Mouse (Mus musculus): Measurements from ENCODE around the gene Elmo1. TPM values are rescaled to one million over a fixed set of nuclear protein-coding genes. Genes with fewer than 3 reads are reported as not detected.
A peak's percentile ranks its signal among the peaks of the same experiment; 100 is the strongest.

Gene Elmo1
- polyA plus RNA-seq, 1 experiment, result 16.1 TPM

DNA sequence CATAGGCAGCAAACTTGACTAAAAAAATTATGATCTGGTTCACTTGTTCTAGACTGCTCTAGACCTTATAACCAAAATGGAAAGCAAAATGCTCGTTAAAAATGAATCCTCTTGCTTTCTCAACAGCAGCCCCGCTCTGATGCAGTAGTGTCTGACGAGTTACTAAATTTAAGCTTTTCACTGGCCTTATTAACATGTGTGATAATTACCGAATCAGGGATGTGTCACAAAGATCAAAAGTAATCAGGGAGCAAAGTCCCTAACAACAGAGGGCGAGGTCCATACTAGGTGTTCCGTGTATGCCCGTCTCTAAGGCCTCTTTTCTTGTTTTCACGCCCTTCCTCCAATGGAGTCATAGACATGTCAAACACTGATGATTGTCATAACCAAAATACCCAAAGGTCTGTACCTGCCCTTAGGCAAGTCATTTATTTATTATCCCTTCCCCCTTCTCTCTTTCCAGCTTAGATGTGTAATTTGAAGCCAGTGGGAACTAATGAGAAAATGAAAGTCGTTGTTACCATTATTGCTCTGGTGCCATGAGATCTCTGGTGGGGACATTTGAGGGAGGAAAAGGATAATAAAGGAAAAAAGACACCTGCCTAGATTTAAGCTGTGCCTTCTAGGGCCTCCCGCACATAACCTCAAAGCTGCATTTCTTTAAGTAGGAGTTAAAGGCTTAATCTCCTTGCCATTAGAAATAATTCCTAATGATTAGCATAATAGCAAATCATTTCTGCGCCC, 316.2 kb downstream of the Elmo1 start:
- Histone ChIP-seq H3K36me3 (ENCODE audit: control insufficient read depth, insufficient read depth, low read length, poor library complexity, severe bottlenecking) (no peaks in the 10 kb centered on the region), H3K9ac (ENCODE audit: low read depth, poor library complexity, severe bottlenecking) (no peak overlapping the region), H3K9me3 (replicated peaks; ENCODE audit: control insufficient read depth, insufficient read depth, low read length, poor library complexity, severe bottlenecking) (no peaks in the 10 kb centered on the region), H3K4me3 (ENCODE audit: low read depth, low read length) (no peak overlapping the region), H3K27ac (ENCODE audit: insufficient read depth, low read length) (no peak overlapping the region), H3K27me3 (ENCODE audit: control insufficient read depth, insufficient read depth, low read length, poor library complexity, severe bottlenecking) (no peaks in the 10 kb centered on the region), H3K4me1 (ENCODE audit: control insufficient read depth, insufficient read depth, low read length) (no peaks in the 10 kb centered on the region)
- TF ChIP-seq CTCF (IDR thresholded peaks at IDR 0.05; ENCODE audit: low read depth, low read length), result no peak
- TF ChIP-seq EP300 (IDR thresholded peaks at IDR 0.05; ENCODE audit: insufficient read depth, low read depth, low read length), result no peak
- TF ChIP-seq POLR2A (IDR thresholded peaks at IDR 0.05; ENCODE audit: insufficient read depth, low read length), result no peak

DNA sequence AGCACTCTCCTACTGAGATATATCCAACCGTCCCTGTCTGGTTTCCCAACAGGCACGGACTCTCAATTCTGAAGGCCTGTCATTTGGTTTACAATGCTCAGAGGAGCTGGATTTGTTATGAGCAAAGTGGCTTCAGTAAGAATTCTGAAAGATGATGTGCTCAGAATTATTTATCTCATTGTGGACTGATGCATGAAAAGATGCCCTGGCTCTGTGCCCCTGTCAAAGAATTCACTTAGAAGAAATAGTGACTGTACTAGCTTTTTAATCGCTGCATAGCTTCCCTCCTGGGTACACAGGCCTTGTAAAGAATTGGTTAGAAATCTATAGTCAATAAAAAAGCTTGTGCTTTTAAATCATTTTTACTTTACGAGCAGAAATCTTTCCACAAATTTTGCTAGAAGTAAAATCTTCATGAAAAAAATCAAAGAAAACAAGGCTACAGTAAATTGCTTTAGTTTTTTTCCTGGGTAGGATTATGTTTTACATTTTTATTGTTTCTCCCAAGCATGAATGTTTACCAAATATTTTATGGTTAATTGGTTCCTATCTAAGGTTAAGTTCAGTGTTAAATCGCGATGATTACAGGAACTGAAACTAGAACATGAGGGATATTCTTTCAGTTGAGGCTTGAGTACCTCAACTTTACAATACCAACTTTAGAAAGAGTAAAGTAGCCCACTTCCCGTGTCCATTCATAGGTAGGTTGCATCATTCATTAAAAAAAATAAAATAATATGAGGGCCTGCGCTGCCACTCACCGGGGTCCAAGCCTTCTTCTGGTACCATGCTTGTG, 320.1 kb downstream of the Elmo1 start:
- no peak for TF ChIP-seq POLR2A (IDR thresholded peaks at IDR 0.05; ENCODE audit: insufficient read depth, low read length)
- no peak for TF ChIP-seq CTCF (IDR thresholded peaks at IDR 0.05; ENCODE audit: low read depth, low read length)
- no peak for TF ChIP-seq EP300 (IDR thresholded peaks at IDR 0.05; ENCODE audit: insufficient read depth, low read depth, low read length)
- Histone ChIP-seq H3K36me3 (ENCODE audit: control insufficient read depth, insufficient read depth, low read length, poor library complexity, severe bottlenecking) (no peaks in the 10 kb centered on the region), H3K4me1 (ENCODE audit: control insufficient read depth, insufficient read depth, low read length) (no peaks in the 10 kb centered on the region)

DNA sequence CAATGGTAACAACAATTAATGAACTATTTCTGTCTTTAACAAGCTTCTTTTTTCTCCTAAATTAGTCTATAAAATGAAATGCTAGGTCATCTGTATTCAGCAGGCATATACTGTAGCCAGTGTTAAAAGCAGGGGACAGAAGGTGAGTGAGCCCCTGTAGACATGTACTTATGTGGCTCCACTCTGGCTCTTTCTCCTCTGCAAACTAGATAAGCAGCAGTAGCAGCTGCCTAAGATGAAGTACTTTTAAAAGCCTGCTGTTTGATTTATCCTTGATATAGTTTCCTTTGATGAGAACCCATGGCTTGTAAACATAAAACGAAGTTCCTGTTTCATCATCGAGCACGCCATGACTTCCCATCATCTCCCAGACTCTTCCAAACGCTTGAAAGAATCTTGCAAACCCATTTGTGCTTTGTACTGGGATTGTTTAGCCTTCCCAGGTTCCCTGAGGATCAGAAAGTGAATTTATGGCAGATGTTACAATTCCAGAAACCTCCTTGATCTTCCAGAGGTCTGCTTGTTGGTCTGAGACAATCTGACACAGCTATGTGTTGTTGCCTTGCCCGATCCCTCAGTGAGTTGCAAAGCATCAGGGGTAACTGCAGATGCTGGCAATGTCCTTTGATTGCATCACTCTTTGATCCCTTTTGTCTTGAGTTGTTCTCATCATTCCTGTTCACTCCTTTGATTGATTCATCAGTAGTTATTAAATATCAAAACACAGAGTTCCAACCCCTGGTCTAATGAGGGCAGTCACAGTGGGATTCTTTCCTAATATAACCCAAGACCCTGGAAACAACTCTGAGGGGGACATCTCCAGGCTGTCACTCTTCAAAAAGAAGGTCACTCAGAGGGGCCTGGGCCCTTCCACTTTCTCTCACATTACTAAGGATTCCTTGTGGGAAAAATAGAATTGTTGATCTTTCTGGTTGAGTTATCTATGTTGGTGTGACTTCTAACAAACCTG, 326.6 kb downstream of the Elmo1 start:
- Histone ChIP-seq H3K4me3 (ENCODE audit: low read depth, low read length) (no peak overlapping the region), H3K4me1 (ENCODE audit: control insufficient read depth, insufficient read depth, low read length) (no peaks in the 10 kb centered on the region), H3K9me3 (replicated peaks; ENCODE audit: control insufficient read depth, insufficient read depth, low read length, poor library complexity, severe bottlenecking) (no peaks in the 10 kb centered on the region), H3K27ac (ENCODE audit: insufficient read depth, low read length) (no peak overlapping the region), H3K9ac (ENCODE audit: low read depth, poor library complexity, severe bottlenecking) (no peak overlapping the region), H3K27me3 (ENCODE audit: control insufficient read depth, insufficient read depth, low read length, poor library complexity, severe bottlenecking) (no peaks in the 10 kb centered on the region; the same call in 1 of the 2 replicates), H3K36me3 (ENCODE audit: control insufficient read depth, insufficient read depth, low read length, poor library complexity, severe bottlenecking) (no peaks in the 10 kb centered on the region)
- TF ChIP-seq CTCF (IDR thresholded peaks at IDR 0.05; ENCODE audit: low read depth, low read length) (no peak), POLR2A (IDR thresholded peaks at IDR 0.05; ENCODE audit: insufficient read depth, low read length) (no peak), EP300 (IDR thresholded peaks at IDR 0.05; ENCODE audit: insufficient read depth, low read depth, low read length) (no peak)

More for the DNA sequence above, 320.1 kb downstream of the Elmo1 start:
- no peaks in the 10 kb centered on the region; the same call in 1 of the 2 replicates for H3K27me3 ChIP-seq (ENCODE audit: control insufficient read depth, insufficient read depth, low read length, poor library complexity, severe bottlenecking)
- H3K9ac ChIP-seq (ENCODE audit: low read depth, poor library complexity, severe bottlenecking), result no peak overlapping the region
- H3K9me3 ChIP-seq (replicated peaks; ENCODE audit: control insufficient read depth, insufficient read depth, low read length, poor library complexity, severe bottlenecking), result no peaks in the 10 kb centered on the region
- H3K27ac ChIP-seq (ENCODE audit: insufficient read depth, low read length), result no peak overlapping the region
- H3K4me3 ChIP-seq (ENCODE audit: low read depth, low read length), result no peak overlapping the region

DNA sequence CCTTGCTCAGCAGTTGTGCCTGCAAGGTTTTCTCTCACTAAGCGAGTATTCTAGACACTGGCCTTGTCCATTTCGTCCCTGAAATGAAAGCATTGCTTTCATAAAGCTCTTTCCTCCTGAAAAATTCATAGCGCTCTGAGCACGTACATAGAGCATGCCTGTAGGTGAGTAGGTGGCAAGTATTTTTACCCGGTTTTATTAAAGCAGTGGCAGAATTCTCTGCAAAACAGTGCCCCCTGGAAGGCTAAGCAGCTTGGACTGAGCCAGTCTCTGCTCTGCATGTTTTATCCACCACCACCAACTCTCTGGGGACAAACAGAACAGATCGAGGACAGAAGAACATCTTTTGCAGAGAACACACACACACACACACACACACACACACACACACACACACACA, 340.6 kb downstream of the Elmo1 start:
- Histone ChIP-seq H3K36me3 (ENCODE audit: control insufficient read depth, insufficient read depth, low read length, poor library complexity, severe bottlenecking) (no peaks in the 10 kb centered on the region), H3K4me3 (ENCODE audit: low read depth, low read length) (no peak overlapping the region), H3K27ac (ENCODE audit: insufficient read depth, low read length) (no peak overlapping the region), H3K9ac (ENCODE audit: low read depth, poor library complexity, severe bottlenecking) (no peak overlapping the region), H3K27me3 (ENCODE audit: control insufficient read depth, insufficient read depth, low read length, poor library complexity, severe bottlenecking) (no peaks in the 10 kb centered on the region), H3K9me3 (replicated peaks; ENCODE audit: control insufficient read depth, insufficient read depth, low read length, poor library complexity, severe bottlenecking) (no peaks in the 10 kb centered on the region), H3K4me1 (ENCODE audit: control insufficient read depth, insufficient read depth, low read length) (peaks cover 3% of the 10 kb centered on the region)
- TF ChIP-seq CTCF (IDR thresholded peaks at IDR 0.05; ENCODE audit: low read depth, low read length) (no peak), EP300 (IDR thresholded peaks at IDR 0.05; ENCODE audit: insufficient read depth, low read depth, low read length) (no peak), POLR2A (IDR thresholded peaks at IDR 0.05; ENCODE audit: insufficient read depth, low read length) (no peak)

DNA sequence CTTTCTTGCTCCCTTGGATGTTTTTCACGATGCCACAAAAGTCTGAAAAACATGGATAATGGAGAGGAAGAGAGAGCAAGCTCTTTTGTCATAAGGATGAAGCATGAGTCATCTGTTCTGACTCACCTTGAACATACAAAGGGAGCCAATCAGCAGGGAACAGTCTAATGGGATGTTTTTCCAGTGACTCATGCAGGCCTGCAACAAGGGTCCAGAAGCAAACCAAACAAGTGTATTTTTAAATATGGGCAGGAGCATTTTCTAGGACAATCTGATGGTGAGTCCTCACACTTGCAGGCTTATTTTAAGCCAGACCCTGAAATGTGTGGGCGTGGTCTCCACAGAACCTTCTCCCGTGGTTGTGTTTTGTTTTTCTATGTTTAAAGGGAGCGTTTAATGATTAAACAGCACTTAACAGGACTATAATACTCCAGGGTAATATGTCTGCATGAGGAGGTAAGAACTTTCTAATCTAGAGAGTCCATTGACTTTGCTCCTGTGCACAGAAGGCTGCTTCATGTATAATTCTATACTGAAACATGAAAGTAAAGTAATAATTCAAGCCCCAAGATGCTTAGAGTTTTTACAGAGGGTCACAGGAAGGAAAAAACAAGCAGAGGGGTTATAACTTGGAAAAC, 342.9 kb downstream of the Elmo1 start:
- Histone ChIP-seq H3K27ac (ENCODE audit: insufficient read depth, low read length) (peak overlapping the region; percentile 65), H3K9ac (ENCODE audit: low read depth, poor library complexity, severe bottlenecking) (no peak overlapping the region), H3K27me3 (ENCODE audit: control insufficient read depth, insufficient read depth, low read length, poor library complexity, severe bottlenecking) (no peaks in the 10 kb centered on the region), H3K36me3 (ENCODE audit: control insufficient read depth, insufficient read depth, low read length, poor library complexity, severe bottlenecking) (no peaks in the 10 kb centered on the region), H3K4me1 (ENCODE audit: control insufficient read depth, insufficient read depth, low read length) (peaks cover 3% of the 10 kb centered on the region), H3K4me3 (ENCODE audit: low read depth, low read length) (no peak overlapping the region), H3K9me3 (replicated peaks; ENCODE audit: control insufficient read depth, insufficient read depth, low read length, poor library complexity, severe bottlenecking) (no peaks in the 10 kb centered on the region)
- TF ChIP-seq CTCF (IDR thresholded peaks at IDR 0.05; ENCODE audit: low read depth, low read length), result no peak

Data from ES-Bruce4 (cell line).